Mouse (Mus musculus) embryonic facial prominence, embryonic 11.5 days (tissue): Measurements from ENCODE around the gene Bola2. TPM values are rescaled to one million over a fixed set of nuclear protein-coding genes. Genes with fewer than 3 reads are reported as not detected.
A peak's percentile ranks its signal among the peaks of the same experiment; 100 is the strongest.

ENCODE experiments used
- ATAC-seq: fragments of 200-750 bp; cut with Nextera tagmentation; replicated peaks from 2 replicates; pipeline ENCODE4 v1.8.0; 2017; ENCODE audit warnings: low read depth; ENCODE audit not compliant: insufficient number of reproducible peaks, low FRiP score, low TSS enrichment
- DNase-seq: peaks from one replicate; pipeline ENCODE4 v3.0.0-alpha.2; 2015; ENCODE audit warnings: low spot score
- H3K27ac ChIP-seq: fragments of 300-500 bp; sonication (generic); replicated peaks from 2 replicates; pipeline ENCODE4 v1.5.1; 2014; ENCODE audit warnings: mild to moderate bottlenecking, low read depth, low read length, control low read depth
- H3K27me3 ChIP-seq: fragments of 300-500 bp; sonication (generic); 2 replicates; pipeline ENCODE4 v1.6.1; 2014; ENCODE audit warnings: mild to moderate bottlenecking, low read length, moderate library complexity, mixed read lengths; ENCODE audit not compliant: control insufficient read depth, insufficient read depth
- H3K36me3 ChIP-seq: fragments of 300-500 bp; sonication (generic); replicated peaks from 2 replicates; pipeline ENCODE4 v1.6.1; 2014; ENCODE audit warnings: low read depth, mild to moderate bottlenecking, low read length, moderate library complexity, mixed read lengths; ENCODE audit not compliant: control insufficient read depth, insufficient read depth
- H3K4me1 ChIP-seq: fragments of 300-500 bp; sonication (generic); 2 replicates; pipeline ENCODE4 v1.6.1; 2014; ENCODE audit warnings: low read length, mixed read lengths; ENCODE audit not compliant: control insufficient read depth, insufficient read depth
- H3K4me2 ChIP-seq: fragments of 300-500 bp; sonication (generic); 2 replicates; pipeline ENCODE4 v1.6.1; 2014; ENCODE audit warnings: low read depth, mild to moderate bottlenecking, control low read depth, low read length, moderate library complexity
- H3K4me3 ChIP-seq: fragments of 300-500 bp; sonication (generic); 2 replicates; pipeline ENCODE4 v1.5.1; 2014; ENCODE audit warnings: low read depth, low read length, control low read depth
- H3K9ac ChIP-seq: fragments of 300-500 bp; sonication (generic); replicated peaks from 2 replicates; pipeline ENCODE4 v1.6.1; 2014; ENCODE audit warnings: mild to moderate bottlenecking, control low read depth, low read length
- H3K9me3 ChIP-seq: fragments of 300-500 bp; sonication (generic); replicated peaks from 2 replicates; pipeline ENCODE4 v1.6.1; 2016; ENCODE audit warnings: mild to moderate bottlenecking, low read length, inconsistent platforms, mixed read lengths; ENCODE audit not compliant: control insufficient read depth
- WGBS: fragments of 180-500 bp; shearing (Covaris S2); extraction: QIAGEN DNeasy Blood & Tissue Kit; methylation state at CpG from one replicate; pipeline ENCODE4 v1.1.7; 2014; 5-methylcytosine and 5-hydroxymethylcytosine counted together
- polyA plus RNA-seq: library from polyadenylated mRNA; unstranded; fragments of >200 nt; fragmentation: Nextera tagmentation; extraction: Ambion mirVana; gene quantifications from 2 replicates; pipeline ENCODE4 v1.2.1, GENCODE M21; 2014

Gene Bola2
- polyA plus RNA-seq, 1 experiment from 2014 or later, result 143 TPM

GRCm38 (mm10) chr7:126704121-126704980 lies 9.2 kb downstream of the Bola2 start:
- Histone ChIP-seq H3K27me3 (peaks cover 2% of the 10 kb centered on the region; the same call in 1 of the 2 replicates), H3K4me2 (peak overlapping the region; percentile 94), H3K9me3 (no peaks in the 10 kb centered on the region), H3K9ac (peak overlapping the region; percentile 65), H3K36me3 (no peaks in the 10 kb centered on the region), H3K27ac (no peak overlapping the region), H3K4me3 (peak overlapping the region; percentile 52), H3K4me1 (0 out of 2 replicates have a peak, but pooled peaks cover 6% of the 10 kb centered on the region)
- WGBS, result 2% methylated on average over 39 of the region's 39 CpGs
- ATAC-seq (peak; percentile 68), DNase-seq (peak; percentile 83)

- Histone ChIP-seq H3K4me2 (no peak within 1 kb of the TSS), H3K9me3 (no peaks in the 10 kb centered on the region), H3K4me1 (0 out of 2 replicates have a peak, but pooled peaks cover 6% of the 10 kb centered on the region), H3K27ac (no peak within 1 kb of the TSS), H3K27me3 (peaks cover 2% of the 10 kb centered on the region; the same call in 1 of the 2 replicates), H3K4me3 (no peak within 1 kb of the TSS), H3K36me3 (no peaks in the 10 kb centered on the region), H3K9ac (no peak within 1 kb of the TSS)
- ATAC-seq (no peak), DNase-seq (no peak)
- 89% methylated on average over 19 of the region's 19 CpGs for WGBS
Observed at GRCm38 (mm10) chr7:126707442-126708174, 12.4 kb downstream of the Bola2 start, which contains the start of gene Coro1a. Gene Coro1a (minus strand): TSS chr7:126707787.

- no peaks in the 10 kb centered on the region for H3K36me3 ChIP-seq
- WGBS, result 87% methylated on average over 10 of the region's 10 CpGs
- no peak overlapping the region for H3K4me2 ChIP-seq
- no peak overlapping the region for H3K4me3 ChIP-seq
- H3K27ac ChIP-seq, result no peak overlapping the region
- H3K9me3 ChIP-seq, result no peaks in the 10 kb centered on the region
- DNase-seq (no peak), ATAC-seq (no peak)
- H3K4me1 ChIP-seq, result 0 out of 2 replicates have a peak, but pooled peaks cover 6% of the 10 kb centered on the region
- H3K9ac ChIP-seq, result no peak overlapping the region
- peaks cover 2% of the 10 kb centered on the region; the same call in 1 of the 2 replicates for H3K27me3 ChIP-seq
Observed at GRCm38 (mm10) chr7:126708175-126708952, 13.2 kb downstream of the Bola2 start.

GRCm38 (mm10) chr7:126710266-126710665 lies 15.1 kb downstream of the Bola2 start:
- Histone ChIP-seq H3K4me1 (no peaks in the 10 kb centered on the region), H3K9ac (no peak overlapping the region), H3K27ac (no peak overlapping the region), H3K4me2 (no peak overlapping the region), H3K27me3 (no peaks in the 10 kb centered on the region), H3K4me3 (no peak overlapping the region), H3K36me3 (no peaks in the 10 kb centered on the region), H3K9me3 (no peaks in the 10 kb centered on the region)
- ATAC-seq, result no peak
- DNase-seq, result no peak
- WGBS, result 83% methylated on average over 3 of the region's 4 CpGs

GRCm38 (mm10) chr7:126711910-126712309 lies 16.7 kb downstream of the Bola2 start:
- DNase-seq, result no peak
- WGBS, result 78% methylated on average over 3 of the region's 3 CpGs

GRCm38 (mm10) chr7:126715679-126716078 lies 20.5 kb downstream of the Bola2 start:
- Histone ChIP-seq H3K36me3 (no peaks in the 10 kb centered on the region), H3K4me3 (no peak overlapping the region), H3K4me2 (no peak overlapping the region), H3K27me3 (no peaks in the 10 kb centered on the region), H3K27ac (no peak overlapping the region), H3K9me3 (no peaks in the 10 kb centered on the region), H3K4me1 (no peaks in the 10 kb centered on the region), H3K9ac (no peak overlapping the region)
- 79% methylated on average over 4 of the region's 4 CpGs for WGBS
- DNase-seq (no peak), ATAC-seq (no peak)

More at GRCm38 (mm10) chr7:126711910-126712309, 16.7 kb downstream of the Bola2 start:
- Histone ChIP-seq H3K27me3 (no peaks in the 10 kb centered on the region), H3K4me2 (no peak overlapping the region), H3K4me3 (no peak overlapping the region), H3K9me3 (no peaks in the 10 kb centered on the region), H3K9ac (no peak overlapping the region), H3K27ac (no peak overlapping the region), H3K36me3 (no peaks in the 10 kb centered on the region), H3K4me1 (no peaks in the 10 kb centered on the region)
- no peak for ATAC-seq

DNA sequence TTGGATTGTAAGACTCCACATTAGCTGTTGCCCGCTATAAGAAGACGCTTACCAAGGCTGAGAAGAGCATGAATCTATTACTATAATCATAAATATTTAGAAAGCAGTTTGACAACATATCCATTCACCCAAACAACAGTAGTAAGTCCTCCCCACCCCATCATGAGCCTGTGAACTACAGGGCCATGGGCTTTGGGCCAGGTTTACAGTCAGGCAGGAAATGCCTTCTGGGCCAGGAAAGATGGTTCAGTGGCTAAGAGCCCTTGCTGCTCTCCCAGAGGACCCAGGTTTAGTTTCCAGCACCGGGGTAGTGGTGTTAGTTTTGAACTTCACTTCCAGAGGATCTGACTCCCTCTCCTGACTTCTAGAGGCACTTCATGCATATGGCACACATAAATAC lies 22.4 kb downstream of the Bola2 start:
- H3K4me2 ChIP-seq, result no peak overlapping the region
- 87% methylated on average over 3 of the region's 3 CpGs for WGBS
- H3K9me3 ChIP-seq, result no peaks in the 10 kb centered on the region
- DNase-seq (no peak), ATAC-seq (no peak)
- no peak overlapping the region for H3K27ac ChIP-seq
- no peaks in the 10 kb centered on the region for H3K4me1 ChIP-seq
- H3K9ac ChIP-seq, result no peak overlapping the region
- H3K4me3 ChIP-seq, result no peak overlapping the region
- H3K36me3 ChIP-seq, result no peaks in the 10 kb centered on the region
- no peaks in the 10 kb centered on the region for H3K27me3 ChIP-seq
